Mouse (Mus musculus) mouse embryonic stem cell (cell line): ENCODE data around the gene Tmprss4.

Experiments used
- in situ Hi-C, 2 experiments: fragments of 300-500 bp; cut with MboI; formaldehyde crosslinking; loops; 1 replicate in 1 of 2; 3 replicates in 1 of 2; pipeline ENCODE4 v1.14.3; 2019 to 2020; ENCODE audit warnings: low sequenced_read_pairs in 2 of 2, low pct_unique_long_range_greater_than_20kb in 1 of 2, mixed read lengths in 1 of 2; ENCODE audit not compliant: unreplicated experiment in 1 of 2

Tmprss4 gene

DNA sequence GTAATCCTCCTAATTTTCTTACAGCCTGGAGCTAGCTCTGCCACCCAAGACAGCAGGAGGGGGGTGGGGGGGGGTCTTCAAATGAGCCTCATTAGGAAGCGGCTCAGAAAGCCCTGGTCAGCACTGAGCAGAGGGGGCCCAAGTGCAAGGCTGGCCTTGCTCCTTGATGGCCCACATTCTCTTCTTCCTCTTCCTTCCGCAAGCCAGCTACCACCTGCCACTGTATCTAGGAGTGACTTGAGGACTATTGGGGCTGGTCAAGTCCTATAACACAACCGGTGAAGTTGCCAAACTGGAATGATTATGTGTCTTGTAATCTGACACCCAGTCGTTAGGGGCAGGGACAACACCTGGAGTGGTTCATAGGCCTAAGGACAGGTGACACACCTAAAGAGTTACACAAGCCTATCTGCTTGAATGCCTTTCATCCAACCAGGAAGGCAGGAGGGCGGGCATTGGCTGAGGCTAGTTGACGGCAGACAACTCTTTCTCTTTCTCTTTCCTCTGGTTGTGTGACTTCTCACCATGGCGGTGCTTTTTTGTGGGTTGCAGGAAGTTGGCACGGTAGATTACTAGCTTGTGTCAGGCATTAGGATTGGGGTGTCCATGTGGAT lies at the start of gene Tmprss4:
Gene Tmprss4, minus strand, starts transcription at position 296 of the 614 bp plus-strand sequence.
- in situ Hi-C loops = no loop called here

DNA sequence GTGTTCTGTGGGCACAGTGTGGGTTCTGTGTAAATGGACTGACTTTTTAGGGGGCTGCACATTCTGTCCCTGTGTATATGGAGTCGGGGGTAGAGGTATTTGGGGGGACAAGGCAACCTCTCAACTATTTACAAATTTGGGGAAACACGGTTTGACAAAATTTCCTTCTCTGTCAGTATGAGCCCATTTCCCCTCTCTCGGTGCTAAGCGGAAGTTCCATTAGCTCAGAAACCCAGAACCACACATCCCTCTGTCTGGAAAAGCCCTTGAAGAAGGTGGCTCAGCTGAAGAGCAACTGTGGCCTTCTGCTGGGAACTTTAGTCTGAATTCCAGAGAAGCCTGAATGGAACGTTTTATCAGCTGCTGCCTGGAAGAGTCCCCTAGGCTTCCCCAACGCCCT lies 48.5 kb upstream of the Tmprss4 start:
- in situ Hi-C loops = no loop called here

DNA sequence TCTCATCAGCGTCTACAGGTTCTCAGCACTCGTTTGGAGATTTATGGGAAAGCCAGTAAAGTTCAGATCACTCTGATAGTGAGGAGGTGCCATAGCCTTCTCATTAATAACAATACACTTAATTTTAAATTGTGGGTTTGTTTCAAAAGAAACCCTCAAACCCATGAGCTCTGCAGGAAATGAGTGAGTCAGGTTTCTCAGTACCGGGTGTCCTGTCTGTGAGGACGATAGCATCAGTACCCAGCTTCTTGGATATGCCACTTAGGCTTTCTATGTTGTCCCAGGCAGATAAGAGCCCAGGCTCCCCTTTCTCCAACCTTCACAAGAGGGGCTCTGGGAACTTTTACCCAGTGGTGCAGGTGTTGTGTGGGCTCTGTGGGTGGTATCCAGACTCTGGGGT lies 48.1 kb upstream of the Tmprss4 start:
- in situ Hi-C loops = no loop called here

DNA sequence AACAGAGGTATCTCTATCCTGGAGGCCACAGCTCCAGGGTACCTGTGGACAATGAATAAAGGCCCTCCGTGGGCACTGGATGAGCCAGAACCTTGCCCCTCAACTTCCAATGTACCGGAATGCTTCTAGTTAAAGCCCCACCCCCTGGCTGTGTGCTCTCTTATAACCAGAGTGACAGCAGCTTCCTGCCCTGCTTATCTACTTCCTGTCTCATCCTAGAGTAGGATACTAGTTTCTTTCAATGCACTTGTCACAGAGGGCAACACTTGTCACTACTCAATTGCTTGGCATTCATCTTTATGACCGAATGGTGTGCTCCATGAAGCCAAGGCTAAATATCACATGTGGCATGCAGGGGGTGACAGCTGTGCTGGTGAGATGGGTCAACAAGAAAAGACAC lies 47.4 kb upstream of the Tmprss4 start:
- in situ Hi-C loops = no loop called here

DNA sequence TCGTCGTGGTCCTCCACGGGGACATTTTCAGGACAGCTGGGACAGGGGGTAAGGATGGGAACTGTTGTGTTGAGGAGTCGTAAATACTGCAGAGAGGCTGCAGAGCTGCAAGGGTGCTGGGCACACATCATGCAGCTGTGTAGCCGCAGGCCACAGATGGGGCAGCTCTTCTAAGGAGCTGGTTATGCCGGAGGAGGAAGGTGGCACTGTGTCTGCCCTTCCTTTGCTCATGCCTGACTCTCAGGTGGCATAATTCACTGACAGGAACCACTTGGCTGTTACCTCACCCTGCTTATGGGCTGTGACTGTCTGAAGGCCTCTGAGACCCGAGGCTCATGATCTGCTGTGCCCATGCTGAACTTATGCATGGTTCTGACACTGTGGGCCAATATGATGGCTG lies 46.4 kb upstream of the Tmprss4 start:
- in situ Hi-C loops = no loop called here

DNA sequence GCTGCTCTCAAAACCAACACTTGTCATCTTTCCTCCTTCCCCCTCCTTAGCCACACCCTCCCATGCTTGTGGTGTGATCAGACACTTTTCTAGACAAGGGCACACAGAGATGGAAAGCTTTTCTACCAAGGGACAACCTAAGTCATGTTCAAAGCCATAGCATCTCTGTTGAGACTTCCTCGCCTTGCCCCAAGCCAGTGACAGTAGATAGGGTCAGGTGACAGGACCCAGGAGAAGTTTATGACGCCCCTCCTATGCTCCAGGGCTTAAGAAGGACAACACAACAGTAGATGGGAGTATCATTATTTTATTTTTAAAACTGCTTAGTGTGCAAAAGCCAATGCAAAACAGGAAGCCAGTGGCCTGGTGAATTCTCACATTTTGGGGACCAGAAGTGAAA lies 43.6 kb upstream of the Tmprss4 start:
- in situ Hi-C loops = no loop called here

DNA sequence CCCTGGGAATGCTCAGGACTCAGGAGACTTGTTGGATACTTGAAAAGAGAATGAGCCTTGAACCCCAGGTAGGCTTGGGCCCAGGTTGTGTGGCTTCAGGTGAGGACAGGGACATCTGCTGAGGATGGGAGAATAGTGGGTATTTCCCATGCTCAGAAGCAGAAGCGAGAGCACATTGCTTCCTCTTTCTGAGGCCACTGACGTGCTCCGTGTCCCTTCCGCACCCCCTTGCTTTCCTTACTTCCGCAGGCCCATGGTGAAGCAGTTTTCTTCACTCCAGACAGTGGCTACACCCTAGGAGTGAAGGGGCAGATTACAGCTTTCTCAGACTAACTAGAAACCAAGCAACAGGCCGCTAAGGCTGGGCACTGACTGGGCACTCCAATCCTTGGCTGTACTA lies 42.2 kb upstream of the Tmprss4 start:
- in situ Hi-C loops = no loop called here

DNA sequence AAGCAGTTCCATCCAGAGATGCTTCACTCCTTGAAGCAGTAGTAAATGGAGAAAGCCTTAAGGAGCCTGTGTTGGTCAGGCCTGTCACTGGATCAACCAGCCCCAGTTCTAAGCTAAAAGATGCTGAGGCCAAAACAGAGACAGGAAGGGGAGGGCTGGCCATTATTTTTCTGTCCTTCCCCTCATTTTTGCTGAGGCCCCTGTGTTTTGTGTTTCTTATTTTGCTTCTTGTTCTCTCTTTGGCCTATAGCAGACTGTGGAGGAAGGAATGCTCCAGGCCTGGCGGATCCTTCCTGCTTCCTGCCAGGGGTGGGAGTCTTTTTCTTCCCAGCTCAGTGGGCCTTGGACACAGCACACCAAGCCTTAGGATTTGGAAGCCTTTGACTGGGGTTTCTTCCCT lies 41.5 kb upstream of the Tmprss4 start:
- in situ Hi-C loops = no loop called here

DNA sequence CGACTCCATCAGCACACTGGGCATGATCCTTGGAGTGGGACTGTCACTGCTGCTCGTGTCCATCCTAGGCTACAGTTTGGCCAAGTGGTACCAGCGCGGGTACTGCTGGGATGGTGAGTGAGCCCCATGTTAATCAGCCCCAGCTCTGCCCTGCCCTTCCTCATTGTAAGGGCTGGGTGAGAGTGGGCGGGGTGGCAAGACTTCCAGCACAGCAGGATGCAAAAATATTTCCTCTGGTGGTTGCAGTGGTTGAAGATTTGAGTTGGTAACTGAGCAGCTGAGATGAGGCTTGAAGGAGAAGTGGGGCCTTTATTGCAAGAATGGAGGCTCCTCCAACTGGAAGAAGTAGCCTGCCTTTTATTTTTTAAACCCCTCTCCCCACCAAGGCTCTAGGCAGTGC lies 37.5 kb upstream of the Tmprss4 start:
- in situ Hi-C loops = no loop called here

DNA sequence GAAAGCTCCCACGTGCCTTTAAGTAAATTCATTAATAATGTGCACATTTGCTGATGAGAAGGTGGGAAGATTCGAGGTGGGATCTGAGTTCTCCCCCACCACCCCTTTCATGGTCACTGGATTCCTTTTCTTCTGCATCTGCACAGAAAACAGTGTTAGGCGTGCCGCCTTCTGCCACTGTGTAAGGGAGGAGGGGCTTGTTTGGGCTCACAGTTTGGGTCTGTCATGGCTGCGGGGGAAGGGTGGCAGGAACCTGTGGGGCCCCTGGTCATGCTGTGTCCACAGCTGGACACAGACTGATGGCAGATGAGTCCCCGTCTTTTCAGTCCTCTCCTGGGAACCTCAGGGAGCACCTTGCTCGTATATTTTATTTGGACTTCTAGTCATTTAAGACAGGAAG lies 32.9 kb upstream of the Tmprss4 start:
- in situ Hi-C loops = no loop called here

DNA sequence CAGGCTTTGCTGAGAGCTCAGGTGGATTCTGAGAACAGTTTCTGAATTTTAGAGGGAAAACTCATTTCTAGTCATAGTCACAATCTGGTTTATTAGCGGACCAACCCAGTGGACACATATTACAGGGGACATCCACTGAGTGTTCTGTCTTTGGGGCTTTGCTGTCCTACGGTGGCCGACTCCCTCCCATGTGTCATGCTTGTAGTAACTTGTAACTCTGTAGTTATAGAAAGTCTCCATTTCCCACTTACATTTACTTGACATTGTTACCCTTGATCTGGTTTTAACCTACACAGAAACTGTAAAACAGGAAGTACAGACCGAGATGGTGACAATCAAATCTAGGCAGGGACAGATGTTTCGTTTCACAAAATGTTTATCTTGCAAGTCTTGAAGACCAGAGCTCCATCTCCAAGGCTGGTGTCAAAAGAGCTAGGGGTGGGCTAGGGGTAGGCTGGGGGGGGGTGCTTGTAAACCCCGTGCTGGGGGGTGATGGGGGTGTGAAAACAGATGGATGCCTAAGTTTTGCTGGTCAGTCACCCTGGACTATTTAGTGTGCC lies 31.9 kb upstream of the Tmprss4 start:
- in situ Hi-C loops = no loop called here

DNA sequence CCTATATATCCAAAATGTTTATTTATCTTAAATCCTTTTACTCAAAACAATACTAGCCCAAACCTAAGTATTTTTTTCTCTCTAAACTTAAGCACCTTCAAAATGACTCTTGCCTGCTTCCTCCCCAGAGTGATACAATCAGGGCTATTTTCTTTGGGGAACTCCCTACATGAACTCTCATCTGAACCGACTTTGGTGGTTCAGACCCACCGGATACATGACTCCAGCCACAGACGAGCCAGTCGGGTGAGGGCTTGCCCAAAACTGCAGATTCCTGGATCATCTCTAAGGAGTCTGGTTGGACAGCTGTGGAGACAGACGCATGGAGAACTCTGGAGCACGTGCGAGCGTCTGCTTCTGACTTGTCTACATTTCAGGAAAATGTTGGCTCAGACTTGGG lies 25.5 kb upstream of the Tmprss4 start:
- in situ Hi-C loops = no loop called here

DNA sequence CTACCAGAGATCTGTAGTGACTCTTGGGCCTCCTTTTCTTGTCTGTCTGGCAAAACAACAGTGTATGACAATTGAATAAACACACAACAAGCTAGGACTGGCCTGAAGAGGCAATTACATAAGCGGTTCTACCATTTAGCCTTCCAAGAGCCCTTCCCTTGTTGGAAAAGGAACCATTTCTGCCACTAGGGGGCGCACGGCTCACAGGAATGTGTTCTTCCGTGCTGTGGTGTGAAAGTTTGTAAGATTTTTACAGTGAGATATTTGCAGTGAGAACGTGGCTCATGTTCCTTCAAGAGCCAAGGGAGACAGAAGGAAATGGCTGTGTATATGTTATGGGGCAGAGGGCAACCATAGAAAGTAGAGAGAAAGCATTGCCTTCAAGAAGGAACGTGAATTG lies 17.7 kb upstream of the Tmprss4 start:
- in situ Hi-C loops = loop anchor here in 1 of 2 experiments (5.0 kb wide), 1 partner anchor 196 kb away; no protein-coding TSS in a partner anchor

DNA sequence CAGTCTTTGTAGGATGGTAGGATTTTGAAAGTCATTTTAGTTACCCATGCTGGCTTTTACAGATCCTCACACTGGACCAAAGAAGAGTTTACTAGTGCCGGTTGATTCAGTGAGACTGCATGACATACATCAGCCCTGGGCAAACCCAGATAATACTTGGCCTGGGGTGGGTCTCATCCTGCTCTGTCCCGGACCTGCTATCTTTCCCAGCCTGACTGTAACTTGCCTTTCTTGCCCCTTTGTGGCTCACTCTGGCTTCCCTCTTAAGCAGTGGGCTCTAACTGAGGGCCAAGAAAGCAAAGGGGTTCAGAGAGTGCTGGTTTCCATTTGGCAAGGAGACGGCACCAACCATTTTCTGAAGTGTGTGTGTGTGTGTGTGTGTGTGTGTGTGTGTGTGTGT lies 15.8 kb upstream of the Tmprss4 start:
- in situ Hi-C loops = loop anchor here in 1 of 2 experiments (5.0 kb wide), 1 partner anchor 198 kb away; no protein-coding TSS in a partner anchor

DNA sequence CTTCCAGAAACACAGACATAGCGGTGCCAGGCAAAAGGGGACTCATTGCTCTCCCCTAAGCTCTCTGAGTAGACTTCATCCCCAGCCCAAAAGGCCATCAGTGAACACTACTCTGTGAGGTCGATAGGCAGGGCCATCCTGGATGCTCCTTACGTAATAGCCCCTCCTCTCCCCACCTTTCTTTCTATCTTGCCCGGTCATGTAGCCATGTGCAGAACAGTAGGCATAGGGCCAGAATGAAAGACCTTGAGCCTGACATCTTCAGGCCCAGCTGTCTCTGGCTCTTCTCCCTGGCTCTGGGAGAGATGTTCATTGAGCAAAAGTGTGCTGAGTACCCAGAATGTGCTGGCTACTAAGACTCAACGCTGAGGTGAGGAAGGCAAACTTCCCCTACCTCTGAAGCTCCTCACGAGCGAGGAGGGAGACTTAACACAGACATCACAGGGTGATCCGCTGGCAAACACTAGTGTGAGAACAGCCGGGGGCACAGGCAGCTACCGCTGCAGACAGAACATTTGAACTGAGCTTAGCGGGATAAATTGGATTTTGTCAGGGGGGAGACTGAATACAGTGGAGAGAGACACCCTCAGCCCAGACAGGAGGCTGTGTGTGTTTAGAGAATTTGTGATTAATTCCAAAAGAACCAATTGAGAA lies 11.8 kb upstream of the Tmprss4 start:
- in situ Hi-C loops = no loop called here

DNA sequence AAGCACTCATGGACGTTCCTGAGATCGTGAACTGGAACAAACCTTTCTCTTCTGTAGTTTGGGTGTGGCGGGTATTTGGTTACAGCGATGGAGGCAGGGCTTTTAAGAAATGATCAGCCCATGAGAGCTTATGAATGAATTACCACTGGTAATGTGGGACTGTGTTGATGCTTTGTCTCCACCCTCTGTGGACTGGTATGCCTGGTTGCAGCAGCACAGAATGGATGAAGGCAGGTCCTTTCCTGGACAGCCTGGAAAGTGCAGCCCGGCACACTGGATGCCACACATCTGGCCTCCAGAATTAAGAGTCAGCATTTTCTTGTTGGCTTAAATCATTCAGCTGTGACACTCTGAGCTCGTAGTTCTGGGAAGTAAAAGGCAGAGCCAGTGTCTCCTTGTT lies 8.1 kb upstream of the Tmprss4 start:
- in situ Hi-C loops = no loop called here

DNA sequence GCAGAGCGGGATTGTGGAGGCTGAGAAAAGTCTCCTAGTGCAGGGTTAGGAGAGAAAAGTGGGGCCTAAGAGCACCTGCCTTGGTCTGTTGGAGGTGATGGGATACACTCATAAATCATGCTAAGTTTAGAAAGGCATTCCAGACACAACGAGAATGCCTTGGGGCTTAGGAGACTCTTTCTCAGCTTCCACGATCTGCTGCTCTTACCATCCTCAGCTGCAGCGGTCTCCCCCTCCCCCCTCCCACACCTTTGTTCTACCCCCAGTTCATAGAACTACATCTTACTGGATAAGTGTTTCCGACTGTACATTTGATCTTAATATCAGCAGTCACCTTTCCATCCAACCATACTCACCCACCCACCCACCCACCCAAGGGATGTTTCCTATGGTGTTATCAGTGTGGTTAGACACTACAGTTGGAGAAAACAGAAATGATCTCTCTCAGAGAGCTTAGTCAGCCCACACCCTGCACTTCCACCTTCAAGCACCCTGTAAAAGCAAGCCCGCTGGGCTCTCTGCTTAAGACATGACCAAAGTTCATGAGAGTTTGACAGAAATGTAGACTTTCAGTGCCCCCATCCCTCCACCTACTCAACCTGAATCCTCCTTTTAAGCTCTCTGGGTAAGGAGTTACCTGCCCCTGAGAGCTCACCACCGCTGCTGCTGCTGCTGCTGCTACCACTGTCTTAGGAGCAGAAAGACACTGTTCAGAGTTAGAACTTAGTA lies 3.3 kb upstream of the Tmprss4 start:
- in situ Hi-C loops = no loop called here

DNA sequence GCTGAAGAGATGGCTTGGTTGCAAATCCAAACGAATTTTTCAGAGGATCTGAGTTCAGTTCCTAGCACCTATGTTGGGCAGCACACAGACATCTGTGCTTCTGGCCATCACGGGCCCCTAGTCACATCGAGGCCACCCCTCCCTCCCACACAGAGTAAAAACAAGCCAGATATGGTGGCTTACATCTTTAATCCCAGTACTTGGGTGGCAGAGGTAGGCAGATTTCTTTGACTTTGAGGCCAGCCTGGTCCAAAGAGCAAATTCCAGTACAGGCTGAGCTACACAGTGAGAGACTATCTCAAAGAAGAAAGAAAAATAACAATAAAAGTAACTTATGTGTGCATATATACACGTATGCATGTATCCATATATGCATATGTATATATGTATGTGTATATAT lies 2.2 kb upstream of the Tmprss4 start:
- in situ Hi-C loops = no loop called here

DNA sequence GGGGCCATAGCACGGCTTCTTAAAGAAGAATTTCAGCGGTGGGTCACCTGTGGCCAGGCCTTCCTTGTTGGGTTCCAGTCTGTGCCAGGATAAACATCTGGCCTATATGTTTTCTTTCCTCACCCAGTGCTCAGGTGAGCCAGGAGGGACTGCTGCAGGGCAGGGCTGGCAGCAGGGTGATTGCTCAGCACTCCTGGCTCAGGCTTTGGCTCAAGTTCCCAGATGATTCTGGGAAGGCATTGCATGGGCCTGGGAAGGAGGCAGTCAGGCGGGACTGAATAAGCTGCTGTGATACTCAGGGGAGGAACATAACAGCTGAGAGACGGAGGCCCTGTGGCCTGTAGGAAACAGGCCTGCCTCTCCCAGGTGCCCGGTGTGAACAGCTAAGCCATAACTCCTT lies 1.3 kb upstream of the Tmprss4 start:
- in situ Hi-C loops = no loop called here
